Comparison of ENCODE assay signal across 8 mouse cellular contexts in the genomic region with DNA sequence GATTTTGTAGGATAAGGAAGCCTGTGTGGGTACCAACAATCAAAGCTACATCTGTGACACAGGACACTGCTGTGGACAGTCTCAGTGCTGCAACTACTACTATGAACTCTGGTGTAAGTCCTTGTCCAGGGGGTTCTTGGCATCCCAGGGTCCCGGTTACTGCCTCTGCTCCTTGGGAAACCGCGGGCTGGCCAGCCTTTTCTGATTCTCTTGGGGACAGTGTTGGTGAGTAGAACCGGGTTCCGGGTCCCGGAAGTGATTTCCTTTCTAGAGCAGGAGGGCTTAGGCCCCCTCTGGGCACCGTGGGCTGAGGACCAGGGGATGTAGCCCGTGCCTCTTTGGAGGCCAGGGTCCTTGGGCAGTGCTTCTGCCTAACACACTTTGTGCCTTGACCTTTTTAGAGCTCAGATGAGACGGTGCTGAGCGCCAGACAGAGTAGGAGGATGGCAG. TPM values are rescaled to one million over a fixed set of nuclear protein-coding genes. Genes with fewer than 3 reads are reported as not detected.
DNase-seq lines count a peak whose midpoint lies in the region; ATAC-seq and TF ChIP-seq lines count a peak whose summit lies in the region.

No protein-coding gene starts in this region.

- ATAC-seq in heart, embryonic 13.5 days (ENCODE audit: extremely low read depth, insufficient number of reproducible peaks, low FRiP score, low TSS enrichment): 0 out of 2 replicates have a peak, but pooled peaks have one; percentile 2
- no peak for ATAC-seq in heart, embryonic 14.5 days (ENCODE audit: insufficient number of reproducible peaks, insufficient read depth, low FRiP score, low read depth)
- ATAC-seq in liver, postnatal 0 days: no peak

- peaks cover 46% of the 10 kb centered on the region for H3K36me3 ChIP-seq in heart, embryonic 13.5 days
- H3K36me3 ChIP-seq in heart, embryonic 14.5 days (ENCODE audit: control insufficient read depth, insufficient read depth, low read length): peaks cover 53% of the 10 kb centered on the region
- peaks cover 47% of the 10 kb centered on the region for H3K36me3 ChIP-seq in liver, postnatal 0 days (replicated peaks; ENCODE audit: insufficient read depth, low read length)

- peak overlapping the region; percentile 62 for H3K9ac ChIP-seq in heart, embryonic 13.5 days
- H3K9ac ChIP-seq in heart, embryonic 14.5 days (ENCODE audit: low read length): peak overlapping the region; percentile 55
- peak overlapping the region; percentile 3 for H3K9ac ChIP-seq in liver, postnatal 0 days (replicated peaks)

- intact Hi-C loops in heart, postnatal 14 days (cut with DNase I): no loop called here

- no peak for DNase-seq in heart, postnatal 14 days
- no peak for DNase-seq in liver, postnatal 0 days
- DNase-seq in Muller cell, postnatal 12 days (ENCODE audit: inconsistent ontology term): no peak
- DNase-seq in frontal cortex, adult 2 months (ENCODE audit: extremely low spot score in 1 of 2, low spot score in 1 of 2): no peak
- no peak for DNase-seq in cerebellum, postnatal 36 days

- no peak for TF ChIP-seq CTCF in cortical plate, adult 2 months (IDR thresholded peaks at IDR 0.05; ENCODE audit: extremely low read depth, insufficient read depth, low read length)
- no peak for TF ChIP-seq CTCF in liver, postnatal 0 days (IDR thresholded peaks at IDR 0.05; ENCODE audit: low read depth)

- H3K4me1 ChIP-seq in heart, embryonic 13.5 days: peaks cover 87% of the 10 kb centered on the region
- H3K4me1 ChIP-seq in cortical plate, adult 2 months (ENCODE audit: control insufficient read depth, insufficient read depth, low read length): peaks cover 9% of the 10 kb centered on the region
- H3K4me1 ChIP-seq in heart, embryonic 14.5 days (ENCODE audit: control insufficient read depth in 2 of 2, insufficient read depth in 2 of 2, low read length in 2 of 2): peaks cover 66 to 86% of the 10 kb centered on the region in 2 experiments
- H3K4me1 ChIP-seq in liver, postnatal 0 days (ENCODE audit: insufficient read depth): peaks cover 74% of the 10 kb centered on the region

- H3K4me3 ChIP-seq in heart, embryonic 13.5 days: no peak overlapping the region
- H3K4me3 ChIP-seq in cortical plate, adult 2 months (ENCODE audit: insufficient read depth, low read length): no peak overlapping the region
- H3K4me3 ChIP-seq in heart, embryonic 14.5 days (ENCODE audit: control insufficient read depth in 1 of 2, insufficient read depth in 1 of 2, low read depth in 1 of 2, low read length in 2 of 2): no peak overlapping the region
- no peak overlapping the region for H3K4me3 ChIP-seq in liver, postnatal 0 days (ENCODE audit: low read depth, low read length)

- H3K27ac ChIP-seq in heart, embryonic 13.5 days (replicated peaks): peak overlapping the region; percentile 95
- H3K27ac ChIP-seq in cortical plate, adult 2 months (ENCODE audit: insufficient read depth, low read length): 0 out of 2 replicates have a peak overlapping the region, but pooled peaks have one; percentile 39
- peak overlapping the region; percentile 86 to 97 for H3K27ac ChIP-seq in heart, embryonic 14.5 days (replicated peaks in 1 of 2; ENCODE audit: control insufficient read depth in 1 of 2, insufficient read depth in 1 of 2, low read depth in 2 of 2, low read length in 2 of 2)
- H3K27ac ChIP-seq in liver, postnatal 0 days (ENCODE audit: low read depth): peak overlapping the region; percentile 81

- peak overlapping the region; percentile 54 for H3K4me2 ChIP-seq in heart, embryonic 13.5 days
- H3K4me2 ChIP-seq in heart, embryonic 14.5 days (ENCODE audit: low read length): peak overlapping the region; percentile 38
- 0 out of 2 replicates have a peak overlapping the region, but pooled peaks have one; percentile 22 for H3K4me2 ChIP-seq in liver, postnatal 0 days (ENCODE audit: low read depth, low read length)

- no peaks in the 10 kb centered on the region for H3K27me3 ChIP-seq in heart, embryonic 13.5 days (replicated peaks)
- no peaks in the 10 kb centered on the region for H3K27me3 ChIP-seq in heart, embryonic 14.5 days (ENCODE audit: control insufficient read depth, insufficient read depth, low read length)
- no peaks in the 10 kb centered on the region for H3K27me3 ChIP-seq in liver, postnatal 0 days (ENCODE audit: insufficient read depth, low read length)

- no peak for TF ChIP-seq POLR2A in cortical plate, adult 2 months (IDR thresholded peaks at IDR 0.05; ENCODE audit: extremely low read depth, insufficient read depth, low read length)

- TF ChIP-seq EP300 in liver, postnatal 0 days (IDR thresholded peaks at IDR 0.05; ENCODE audit: low read depth): no peak

- H3K9me3 ChIP-seq in heart, embryonic 13.5 days: no peaks in the 10 kb centered on the region
- no peaks in the 10 kb centered on the region for H3K9me3 ChIP-seq in heart, embryonic 14.5 days (ENCODE audit: control insufficient read depth, low read length)
- no peaks in the 10 kb centered on the region for H3K9me3 ChIP-seq in liver, postnatal 0 days (ENCODE audit: low read length)

- WGBS in heart, embryonic 13.5 days: 50% methylated on average over 10 of the region's 10 CpGs
- WGBS in heart, embryonic 14.5 days: 42% methylated on average over 10 of the region's 10 CpGs
- 73% methylated on average over 10 of the region's 10 CpGs for WGBS in liver, postnatal 0 days (ENCODE audit: insufficient replicate concordance)

RNA-seq across cellular contexts. Expression of a gene that starts 28.6 kb away (rescaled TPM):
- polyA plus RNA-seq in heart, embryonic 13.5 days (2015; fragmentation: Nextera tagmentation; extraction: Ambion mirVana): 1.1 and 1.6 TPM in 2 replicates
- total RNA-seq in heart, postnatal 14 days (2021): not detected
- 0.04 TPM in 1 of 2 replicates, not detected in the other for polyA plus RNA-seq in cortical plate, adult 2 months (2012; rRNA removed)
- polyA plus RNA-seq in heart, embryonic 14.5 days (2014; fragmentation: Nextera tagmentation; extraction: Ambion mirVana): 1.6 and 1.8 TPM in 2 replicates
- polyA plus RNA-seq in liver, postnatal 0 days (2015; fragmentation: Nextera tagmentation; extraction: Ambion mirVana): 3.3 and 5.8 TPM in 2 replicates
- polyA plus RNA-seq in frontal cortex, adult 2 months (2012; rRNA removed): 0.78 TPM in 1 of 2 replicates, not detected in the other

RNA-seq across cellular contexts. Expression of a gene that starts 45.3 kb away (rescaled TPM):
- polyA plus RNA-seq in heart, embryonic 13.5 days (2015; fragmentation: Nextera tagmentation; extraction: Ambion mirVana): 17.4 and 17.6 TPM in 2 replicates
- total RNA-seq in heart, postnatal 14 days (2021): 1 to 10 TPM; 8.7 to 9.6 TPM
- 19.2 and 21.2 TPM in 2 replicates for polyA plus RNA-seq in cortical plate, adult 2 months (2012; rRNA removed)
- polyA plus RNA-seq in heart, embryonic 14.5 days (2014; fragmentation: Nextera tagmentation; extraction: Ambion mirVana): 17.9 and 20.0 TPM in 2 replicates
- 6.6 and 7.1 TPM in 2 replicates for polyA plus RNA-seq in liver, postnatal 0 days (2015; fragmentation: Nextera tagmentation; extraction: Ambion mirVana)
- polyA plus RNA-seq in frontal cortex, adult 2 months (2012; rRNA removed): 20.1 and 21.5 TPM in 2 replicates

RNA-seq across cellular contexts. Expression of a gene that starts 45.5 kb away (rescaled TPM):
- 41.6 and 42.0 TPM in 2 replicates for polyA plus RNA-seq in heart, embryonic 13.5 days (2015; fragmentation: Nextera tagmentation; extraction: Ambion mirVana)
- 10 to 100 TPM; 60.3 to 68.7 TPM for total RNA-seq in heart, postnatal 14 days (2021)
- 24.3 and 26.6 TPM in 2 replicates for polyA plus RNA-seq in cortical plate, adult 2 months (2012; rRNA removed)
- 48.8 and 49.3 TPM in 2 replicates for polyA plus RNA-seq in heart, embryonic 14.5 days (2014; fragmentation: Nextera tagmentation; extraction: Ambion mirVana)
- 40.4 and 48.8 TPM in 2 replicates for polyA plus RNA-seq in liver, postnatal 0 days (2015; fragmentation: Nextera tagmentation; extraction: Ambion mirVana)
- polyA plus RNA-seq in frontal cortex, adult 2 months (2012; rRNA removed): 26.8 and 29.1 TPM in 2 replicates

Comparison
In these comparisons a context has a peak if more than half of its experiments do, and no peak if none do; other contexts are left out.
1. H3K27ac ChIP-seq: peak in every context shown above with its lines; median percentile 95 in heart, embryonic 13.5 days; 92 in heart, embryonic 14.5 days; 81 in liver, postnatal 0 days; 39 in cortical plate, adult 2 months.
2. H3K9ac ChIP-seq: peak in every context shown above with its lines; median percentile 62 in heart, embryonic 13.5 days; 55 in heart, embryonic 14.5 days; 3 in liver, postnatal 0 days.